Mouse (Mus musculus): ENCODE data around the gene Itgb5.

The Itgb5 gene

GRCm38 (mm10) chr16:33967283-33967640 lies 137.8 kb downstream of the Itgb5 start:
- in situ Hi-C loops (cut with MboI; ENCODE audit: low sequenced_read_pairs): no loop called here

DNA sequence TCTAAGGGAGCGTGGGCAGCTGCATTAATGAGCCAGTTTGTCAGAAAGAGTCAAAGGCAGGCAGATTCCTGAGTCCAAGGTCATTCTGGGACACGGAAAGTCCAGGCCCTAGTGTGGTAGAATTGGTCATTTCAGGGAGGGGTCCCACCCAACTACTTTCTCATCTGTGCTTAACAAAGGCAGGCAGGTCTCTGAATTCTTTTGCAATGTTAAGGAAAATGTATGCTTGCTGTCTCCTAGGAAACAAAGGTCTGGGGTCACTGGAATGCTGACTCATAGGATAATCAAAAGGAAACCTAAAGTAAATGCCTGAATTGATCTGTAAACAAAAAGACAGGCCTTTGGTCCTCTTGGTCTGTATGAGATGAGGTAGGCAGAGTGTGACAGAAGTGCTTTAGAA lies 150.4 kb downstream of the Itgb5 start:
- in situ Hi-C loops (cut with MboI; ENCODE audit: low sequenced_read_pairs): no loop called here

DNA sequence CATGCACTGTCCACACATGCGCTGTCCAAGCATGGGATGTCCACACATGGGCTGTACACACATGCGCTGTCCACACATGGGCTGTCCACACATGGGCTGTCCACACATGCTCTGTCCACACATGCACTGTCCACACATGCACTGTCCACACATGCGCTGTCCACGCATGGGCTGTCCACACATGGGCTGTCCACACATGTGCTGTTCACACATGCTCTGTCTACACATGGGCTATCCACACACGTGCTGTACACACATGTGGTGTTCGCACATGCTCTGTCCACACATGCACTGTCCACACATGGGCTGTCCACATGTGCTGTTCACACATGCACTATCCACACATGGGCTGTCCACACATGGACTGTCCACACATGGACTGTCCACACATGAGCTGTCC lies 154.2 kb downstream of the Itgb5 start:
- in situ Hi-C loops (cut with MboI; ENCODE audit: low sequenced_read_pairs): no loop called here

- in situ Hi-C loops (cut with MboI; ENCODE audit: low sequenced_read_pairs): no loop called here
Observed at GRCm38 (mm10) chr16:33985372-33985771, 155.9 kb downstream of the Itgb5 start.

DNA sequence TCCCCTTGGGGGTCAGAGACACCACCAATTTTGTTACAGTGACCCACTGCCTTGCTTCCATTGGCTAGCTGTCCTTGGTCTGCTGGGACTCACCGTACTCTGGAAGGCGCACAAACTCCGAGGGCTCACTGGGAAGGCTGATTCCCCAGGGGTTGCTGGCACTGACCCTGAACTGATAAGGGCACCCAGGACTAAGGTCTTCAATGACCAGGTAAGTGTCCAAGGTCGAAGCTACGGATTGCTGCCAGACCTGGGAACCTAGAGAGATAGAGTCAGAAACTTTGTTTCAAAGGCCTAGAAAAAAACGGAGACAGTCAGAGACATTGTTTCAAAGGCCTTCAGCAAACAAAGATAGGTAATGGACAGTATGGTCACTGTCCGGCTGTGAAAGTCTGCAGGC lies 157.5 kb downstream of the Itgb5 start:
- in situ Hi-C loops (cut with MboI; ENCODE audit: low sequenced_read_pairs): no loop called here

GRCm38 (mm10) chr16:33988358-33989012 lies 159.0 kb downstream of the Itgb5 start:
- in situ Hi-C loops (cut with MboI; ENCODE audit: low sequenced_read_pairs): no loop called here

- in situ Hi-C loops (cut with MboI; ENCODE audit: low sequenced_read_pairs): no loop called here
Observed at GRCm38 (mm10) chr16:33989106-33989505, 159.6 kb downstream of the Itgb5 start.

GRCm38 (mm10) chr16:33990712-33991111 lies 161.2 kb downstream of the Itgb5 start:
- in situ Hi-C loops (cut with MboI; ENCODE audit: low sequenced_read_pairs): loop anchor here (10.0 kb wide), 1 partner anchor 114 kb away; no protein-coding TSS in a partner anchor

GRCm38 (mm10) chr16:33994321-33994720 lies 164.9 kb downstream of the Itgb5 start:
- in situ Hi-C loops (cut with MboI; ENCODE audit: low sequenced_read_pairs): loop anchor here (10.0 kb wide), 1 partner anchor 110 kb away; no protein-coding TSS in a partner anchor

DNA sequence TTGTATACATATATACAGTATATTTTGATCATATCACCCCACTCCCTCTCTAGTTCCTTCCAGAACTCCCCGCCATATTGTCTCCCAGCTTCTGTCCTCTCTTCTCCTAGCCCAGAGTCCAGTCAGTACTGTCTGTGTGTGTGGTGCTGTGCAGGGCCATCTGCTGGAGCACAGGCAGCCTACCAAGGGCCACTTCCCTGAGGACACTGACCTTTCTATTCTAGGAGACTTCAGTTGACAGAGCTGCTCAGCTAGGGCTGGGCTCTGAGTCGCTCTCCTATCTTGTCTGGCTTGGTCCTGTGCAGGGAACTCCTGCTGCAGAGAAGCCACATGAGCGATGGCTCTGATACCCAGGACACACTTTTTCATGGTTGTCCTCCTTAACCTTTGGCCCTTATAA lies 166.0 kb downstream of the Itgb5 start:
- in situ Hi-C loops (cut with MboI; ENCODE audit: low sequenced_read_pairs): loop anchor here (10.0 kb wide), 1 partner anchor 109 kb away; no protein-coding TSS in a partner anchor

DNA sequence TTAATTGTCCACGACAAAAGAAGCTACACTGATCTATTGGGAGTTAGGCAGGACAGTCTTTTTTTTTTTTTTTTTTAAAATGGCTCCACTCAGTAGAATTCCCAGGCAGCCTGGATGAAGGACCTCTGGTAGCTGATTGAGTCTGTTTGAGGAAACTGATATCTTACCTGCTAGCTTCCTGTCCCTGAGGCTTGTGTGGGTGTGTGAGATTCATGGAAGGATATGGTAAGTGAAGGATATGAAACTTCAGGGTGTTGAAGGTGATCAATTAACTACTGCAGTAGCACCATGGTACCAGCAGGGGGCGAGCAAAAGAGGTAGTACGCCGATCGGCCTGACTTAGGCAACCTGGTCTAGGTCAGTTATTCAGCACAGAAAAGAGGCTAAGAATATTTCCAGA lies 166.6 kb downstream of the Itgb5 start:
- in situ Hi-C loops (cut with MboI; ENCODE audit: low sequenced_read_pairs): loop anchor here (10.0 kb wide), 1 partner anchor 109 kb away; no protein-coding TSS in a partner anchor

- in situ Hi-C loops (cut with MboI; ENCODE audit: low sequenced_read_pairs): loop anchor here (10.0 kb wide), 1 partner anchor 107 kb away; no protein-coding TSS in a partner anchor
Observed at GRCm38 (mm10) chr16:33998011-33998410, 168.5 kb downstream of the Itgb5 start.

All from CH12F3 (cell line).